Mouse (Mus musculus): ENCODE results near the gene Adora2b.

DNA sequence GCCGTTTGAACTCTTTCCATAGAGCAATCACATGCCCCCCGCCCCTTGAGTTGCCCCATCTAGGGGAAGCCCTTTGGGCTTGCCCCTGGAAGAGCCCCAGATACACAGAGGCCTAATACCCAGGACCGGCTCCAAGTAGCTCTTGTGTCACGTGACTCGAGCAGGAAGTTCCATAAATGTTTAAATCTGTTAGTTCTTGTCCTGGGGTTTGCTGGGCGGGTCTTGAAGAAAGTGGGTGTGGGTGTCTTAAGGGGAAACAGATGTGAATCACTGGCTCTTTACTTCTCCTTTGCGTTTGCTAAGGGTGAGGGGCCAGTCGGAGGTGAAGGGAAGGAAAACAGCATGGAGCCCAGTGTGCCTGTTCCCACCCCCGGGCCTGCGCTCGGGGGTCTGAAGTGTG, 2.3 kb downstream of the Adora2b start:
- TF ChIP-seq POLR2A (IDR thresholded peaks at IDR 0.05; ENCODE audit: insufficient read length, low read depth) (no peak), MAX (IDR thresholded peaks at IDR 0.05; ENCODE audit: low read depth) (no peak), CEBPB (IDR thresholded peaks at IDR 0.05; ENCODE audit: insufficient read depth, poor library complexity, severe bottlenecking) (no peak), MYOD1 (IDR thresholded peaks at IDR 0.05; ENCODE audit: control insufficient read depth in 1 of 3, insufficient read length in 2 of 3, low read depth in 2 of 3) (no peak)

All from myocyte (in vitro differentiated cells).